Mouse (Mus musculus): ENCODE results near the gene Tmem37.

The Tmem37 gene

DNA sequence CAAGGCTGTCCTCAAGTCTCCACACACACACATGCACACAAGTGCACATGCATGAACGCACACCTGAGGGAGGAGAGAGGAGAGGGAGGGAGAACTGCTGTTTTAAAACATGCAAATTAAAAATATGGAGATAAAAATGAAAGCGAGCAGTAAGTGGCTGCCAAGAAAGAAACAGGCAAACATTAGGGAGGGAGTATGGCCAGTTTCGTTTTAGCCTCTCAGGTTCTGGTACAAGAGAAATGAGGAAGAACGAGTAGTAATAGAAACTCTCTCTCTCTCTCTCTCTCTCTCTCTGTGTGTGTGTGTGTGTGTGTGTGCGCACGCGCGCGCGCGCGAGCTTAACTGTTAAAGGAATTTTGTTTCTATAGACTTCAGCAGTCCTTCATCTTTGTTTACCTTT lies 54.4 kb downstream of the Tmem37 start:
- no peak for DNase-seq (ENCODE audit: low read depth, low spot score)

DNA sequence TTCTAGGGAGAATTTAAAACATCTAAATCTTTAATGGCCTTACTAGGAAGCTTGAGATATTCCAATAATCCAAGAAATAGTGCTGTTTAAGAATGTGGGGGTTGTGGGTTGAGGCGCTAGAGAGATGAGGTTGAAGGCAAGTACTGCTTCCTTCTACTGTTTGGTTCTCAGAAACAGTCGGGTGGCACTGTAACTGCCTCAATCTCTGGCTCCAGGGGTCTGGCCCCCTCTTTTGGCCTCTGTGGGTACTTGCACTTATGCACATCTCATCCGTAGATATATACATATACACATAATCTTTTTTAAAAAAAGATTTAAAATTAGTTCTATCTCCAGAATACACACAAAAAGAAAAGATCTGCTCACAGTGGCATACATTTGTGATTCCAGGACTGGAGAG lies 55.0 kb downstream of the Tmem37 start:
- peak; percentile 16 for DNase-seq (ENCODE audit: low read depth, low spot score)
